Mouse (Mus musculus) midbrain, embryonic 10.5 days (tissue): ENCODE measurements around the gene Senp7. TPM values are rescaled to one million over a fixed set of nuclear protein-coding genes. Genes with fewer than 3 reads are reported as not detected.
"Not testable (repeated sequence)": the region's sequence is repeated elsewhere in the genome, so short reads cannot be mapped to it uniquely, and the experiment has no call there.

Experiments used
- DNase-seq: peaks from one replicate; pipeline ENCODE4 v3.0.0-alpha.2; 2017; ENCODE audit warnings: low spot score
- H3K27ac ChIP-seq: fragments of 300-500 bp; sonication (generic); replicated peaks from 2 replicates; pipeline ENCODE4 v1.5.1; 2016; ENCODE audit warnings: mild to moderate bottlenecking
- H3K27me3 ChIP-seq: fragments of 300-500 bp; sonication (generic); 2 replicates; pipeline ENCODE4 v1.6.1; 2016; ENCODE audit warnings: low read depth, mild to moderate bottlenecking; ENCODE audit not compliant: poor library complexity, severe bottlenecking
- H3K36me3 ChIP-seq: fragments of 300-500 bp; sonication (generic); 2 replicates; pipeline ENCODE4 v1.6.1; 2016; ENCODE audit warnings: mild to moderate bottlenecking, moderate library complexity
- H3K4me1 ChIP-seq: fragments of 300-500 bp; sonication (generic); 2 replicates; pipeline ENCODE4 v1.6.1; 2016
- H3K4me3 ChIP-seq: fragments of 300-500 bp; sonication (generic); 2 replicates; pipeline ENCODE4 v1.5.1; 2016; ENCODE audit warnings: mild to moderate bottlenecking, moderate library complexity
- H3K9me3 ChIP-seq: fragments of 300-500 bp; sonication (generic); replicated peaks from 2 replicates; pipeline ENCODE4 v1.6.1; 2016; ENCODE audit warnings: mild to moderate bottlenecking
- WGBS: fragments of 180-500 bp; shearing (Covaris S2); methylation state at CpG from one replicate; pipeline ENCODE4 v1.1.7; 2016; 5-methylcytosine and 5-hydroxymethylcytosine counted together
- polyA plus RNA-seq: library from polyadenylated mRNA; unstranded; fragments of >200 nt; fragmentation: Nextera tagmentation; extraction: Ambion mirVana; gene quantifications from 2 replicates; pipeline ENCODE4 v1.2.1, GENCODE M21; 2016

Senp7 gene
- polyA plus RNA-seq, 1 experiment from 2014 or later: 32.4 TPM

DNA sequence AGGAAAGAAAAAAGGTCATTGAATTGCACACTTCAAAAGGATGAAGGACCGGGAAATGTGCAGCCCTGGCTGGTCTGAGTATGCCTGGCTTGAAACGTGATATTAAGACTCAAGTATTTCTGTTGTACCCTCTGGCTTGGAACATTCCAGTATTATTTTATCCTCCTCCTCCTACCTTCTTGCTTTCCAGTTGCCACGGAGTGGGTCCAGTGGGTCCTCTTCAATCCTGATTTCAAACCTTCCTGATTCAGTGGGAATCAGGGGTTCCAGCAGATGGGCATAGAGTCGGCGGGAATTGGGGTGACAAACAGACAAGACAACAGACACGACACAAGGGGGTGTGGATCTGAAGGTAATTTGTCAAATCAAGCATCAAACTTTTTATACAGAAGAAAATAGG, 24.4 kb downstream of the Senp7 start:
- H3K9me3 ChIP-seq: no peaks in the 10 kb centered on the region
- 79% methylated on average over 6 of the region's 6 CpGs for WGBS
- peaks cover 17% of the 10 kb centered on the region for H3K4me1 ChIP-seq
- H3K27me3 ChIP-seq: no peaks in the 10 kb centered on the region
- H3K36me3 ChIP-seq: no peaks in the 10 kb centered on the region
- no peak for DNase-seq
- no peak overlapping the region for H3K4me3 ChIP-seq
- no peak overlapping the region for H3K27ac ChIP-seq

DNA sequence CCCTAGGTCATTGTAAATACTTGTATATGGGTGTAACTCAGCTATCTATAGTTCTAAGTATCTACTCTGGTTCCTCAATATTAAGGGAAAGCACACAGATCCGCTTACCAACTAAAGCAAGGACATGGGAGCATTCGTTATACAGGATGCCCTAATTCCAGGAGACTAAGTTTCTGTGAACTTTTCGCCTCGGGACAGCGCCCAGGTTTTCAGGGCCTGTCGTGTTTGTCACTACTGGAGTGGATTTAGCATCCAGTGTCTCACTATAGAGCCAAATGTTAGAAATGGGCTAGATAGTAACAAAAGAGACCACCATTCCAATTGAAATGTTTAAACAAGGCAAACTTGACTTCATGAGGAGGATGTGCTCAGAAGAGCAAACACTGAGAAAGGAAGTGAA, 25.0 kb downstream of the Senp7 start:
- H3K27ac ChIP-seq, H3K9me3 ChIP-seq, H3K27me3 ChIP-seq, H3K4me3 ChIP-seq, H3K36me3 ChIP-seq, DNase-seq: not testable (repeated sequence)
- peaks cover 17% of the 10 kb centered on the region for H3K4me1 ChIP-seq
- 89% methylated on average over 6 of the region's 6 CpGs for WGBS

DNA sequence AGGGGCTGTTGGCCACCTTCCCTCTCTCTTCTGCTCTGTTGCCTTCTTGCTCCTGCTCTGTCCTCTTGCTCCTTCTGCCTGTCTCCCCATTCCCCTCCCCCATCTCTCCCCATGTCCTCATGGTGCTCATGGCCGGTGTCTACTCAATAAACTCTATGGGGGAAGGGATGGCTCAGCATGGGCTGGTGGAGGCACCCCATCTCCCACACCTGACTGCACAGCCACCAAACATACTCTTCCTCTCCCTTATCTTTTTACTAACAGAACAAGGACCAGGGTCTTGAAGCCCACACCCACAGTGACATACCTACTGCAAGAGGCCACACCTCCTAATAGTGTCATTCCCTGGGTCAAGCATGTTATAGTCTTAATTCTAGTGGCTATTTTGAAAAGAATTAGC, 26.0 kb downstream of the Senp7 start:
- Histone ChIP-seq H3K4me3 (no peak overlapping the region), H3K27ac (no peak overlapping the region), H3K4me1 (peaks cover 17% of the 10 kb centered on the region), H3K27me3 (no peaks in the 10 kb centered on the region), H3K9me3 (no peaks in the 10 kb centered on the region), H3K36me3 (peaks cover 6% of the 10 kb centered on the region)
- DNase-seq: no peak
- WGBS: 80% methylated on average over 1 of the region's 1 CpGs

DNA sequence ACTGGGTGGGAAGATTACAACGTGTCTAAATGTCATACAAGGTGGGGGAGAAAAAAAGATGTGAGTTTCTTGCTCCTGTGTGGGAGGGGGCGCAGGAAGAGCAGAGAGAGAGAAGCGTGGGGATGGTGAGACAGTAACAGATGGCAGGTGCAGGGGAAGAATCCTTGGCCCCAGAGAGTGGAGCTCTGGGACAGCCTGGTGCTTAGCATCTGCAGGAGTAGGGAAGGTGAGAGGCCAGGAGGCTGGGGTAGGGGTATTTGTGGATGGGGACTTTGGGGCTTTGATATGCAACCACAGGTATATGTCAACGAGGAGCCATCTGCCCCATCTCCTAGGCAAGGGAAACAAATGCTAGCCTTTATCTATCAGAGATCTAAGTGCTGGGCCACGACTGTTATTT, 26.4 kb downstream of the Senp7 start:
- peak overlapping the region; percentile 95 for H3K27ac ChIP-seq
- peaks cover 17% of the 10 kb centered on the region for H3K4me1 ChIP-seq
- H3K4me3 ChIP-seq: no peak overlapping the region
- H3K36me3 ChIP-seq: peaks cover 6% of the 10 kb centered on the region
- H3K9me3 ChIP-seq: no peaks in the 10 kb centered on the region
- WGBS: 73% methylated on average over 5 of the region's 5 CpGs
- no peak for DNase-seq
- no peaks in the 10 kb centered on the region for H3K27me3 ChIP-seq

DNA sequence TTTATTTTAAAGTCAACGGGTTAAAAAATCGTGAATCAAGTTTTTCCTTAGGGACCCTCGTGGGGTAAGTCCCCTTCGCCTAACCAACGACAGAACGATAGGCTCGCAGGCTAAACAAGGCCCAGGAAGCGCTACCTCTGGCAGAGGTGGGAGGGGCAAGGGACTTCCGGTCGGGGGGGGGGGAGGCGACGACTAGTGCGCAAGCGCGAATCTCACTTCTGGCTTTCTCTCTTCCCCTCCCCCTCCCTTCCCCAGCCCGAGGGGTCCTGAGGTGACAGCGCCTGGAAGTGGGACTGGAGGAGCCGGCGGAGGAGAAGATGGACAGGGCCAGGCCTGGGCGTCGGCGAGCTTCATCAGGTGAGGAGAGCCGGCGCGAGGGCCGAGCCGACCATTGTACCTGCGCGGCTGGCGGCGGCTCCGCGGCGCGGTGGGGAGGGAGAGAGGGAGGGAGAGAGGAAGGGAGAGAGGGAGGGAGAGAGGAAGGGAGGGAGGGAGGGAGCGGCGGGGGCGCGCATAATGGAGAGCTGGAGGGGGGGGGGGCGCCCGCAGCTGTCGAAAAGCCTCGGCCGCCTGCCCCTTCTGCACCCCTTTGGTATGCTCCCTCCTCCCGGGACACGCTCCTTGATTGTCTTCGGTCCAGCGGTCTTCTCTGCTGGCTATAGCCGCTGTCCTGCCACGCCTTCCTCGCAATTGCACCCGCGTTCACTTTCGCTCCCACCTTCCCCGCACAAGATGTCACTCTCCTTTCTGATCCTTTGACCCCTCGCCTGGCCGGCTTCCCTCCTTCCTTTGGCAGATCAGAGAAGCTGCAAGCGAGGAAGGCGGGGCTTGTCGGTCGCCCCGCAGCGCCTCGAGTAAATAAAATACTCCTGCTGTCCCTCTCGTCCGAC, 27.3 kb downstream of the Senp7 start:
- Histone ChIP-seq H3K27ac (peak overlapping the region; percentile 95), H3K4me1 (peaks cover 17% of the 10 kb centered on the region), H3K4me3 (peak overlapping the region; percentile 82), H3K27me3 (no peaks in the 10 kb centered on the region), H3K9me3 (no peaks in the 10 kb centered on the region), H3K36me3 (peaks cover 6% of the 10 kb centered on the region)
- under 1% methylated on average over 49 of the region's 66 CpGs for WGBS
- peak; percentile 95 for DNase-seq

DNA sequence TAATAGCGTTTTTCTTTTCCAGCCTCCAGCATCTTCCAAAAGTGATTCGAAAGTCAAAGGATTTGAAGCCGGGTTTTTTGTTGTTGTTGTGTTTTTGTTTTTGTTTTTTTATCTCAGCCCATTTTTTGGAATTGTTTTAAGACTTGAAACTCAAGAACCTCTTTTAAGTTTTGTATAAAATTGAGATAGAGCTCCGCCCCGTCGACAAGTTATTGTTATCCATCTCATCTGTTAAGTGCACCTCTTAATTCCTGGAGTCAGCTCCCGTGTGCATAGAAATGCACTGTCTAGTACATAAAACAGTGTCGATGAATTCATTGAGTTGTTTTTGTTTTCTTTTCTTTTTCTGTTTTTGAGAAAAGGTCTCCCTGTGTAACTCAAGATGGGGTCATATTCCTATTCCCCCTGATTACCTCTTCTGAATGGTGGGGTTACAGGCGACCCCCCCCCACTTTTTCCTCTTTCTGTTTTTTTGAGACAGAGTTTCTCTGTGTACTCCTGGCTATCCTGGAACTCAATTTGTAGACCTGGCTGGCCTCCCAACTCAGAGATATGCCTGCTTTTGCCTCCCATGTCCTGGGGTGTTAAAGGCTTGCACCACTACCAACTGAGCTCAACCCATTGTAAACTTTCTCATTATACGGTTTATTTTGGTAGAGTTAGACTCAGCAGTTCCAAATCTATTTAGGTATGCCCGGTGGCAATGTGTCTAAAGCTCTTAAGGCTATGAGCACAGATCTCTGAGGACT, 28.2 kb downstream of the Senp7 start:
- no peaks in the 10 kb centered on the region for H3K9me3 ChIP-seq
- no peaks in the 10 kb centered on the region for H3K27me3 ChIP-seq
- peaks cover 6% of the 10 kb centered on the region for H3K36me3 ChIP-seq
- peak overlapping the region; percentile 95 for H3K27ac ChIP-seq
- no peak for DNase-seq
- H3K4me1 ChIP-seq: peaks cover 17% of the 10 kb centered on the region
- 12% methylated on average over 11 of the region's 11 CpGs for WGBS
- H3K4me3 ChIP-seq: peak overlapping the region; percentile 82

DNA sequence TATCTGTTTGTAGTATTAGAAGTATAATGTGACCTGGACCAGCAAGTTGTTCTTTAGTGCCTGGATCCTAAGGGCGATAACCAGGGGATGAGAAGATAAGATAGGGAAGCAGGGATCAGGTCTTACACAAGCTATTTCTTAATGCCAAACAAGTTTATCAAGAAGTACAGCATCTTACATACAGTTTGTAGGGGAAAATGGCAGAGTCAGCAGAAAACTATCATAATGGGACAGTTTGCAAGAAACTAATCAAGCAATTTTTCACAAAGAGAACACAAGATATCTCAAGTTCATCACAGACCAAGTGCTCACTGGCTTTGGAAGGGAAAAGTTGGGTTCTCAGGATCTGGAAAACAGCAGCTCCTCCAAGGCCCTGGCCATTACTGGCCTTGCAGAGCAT, 31.3 kb downstream of the Senp7 start:
- WGBS: 97% methylated on average over 1 of the region's 1 CpGs

DNA sequence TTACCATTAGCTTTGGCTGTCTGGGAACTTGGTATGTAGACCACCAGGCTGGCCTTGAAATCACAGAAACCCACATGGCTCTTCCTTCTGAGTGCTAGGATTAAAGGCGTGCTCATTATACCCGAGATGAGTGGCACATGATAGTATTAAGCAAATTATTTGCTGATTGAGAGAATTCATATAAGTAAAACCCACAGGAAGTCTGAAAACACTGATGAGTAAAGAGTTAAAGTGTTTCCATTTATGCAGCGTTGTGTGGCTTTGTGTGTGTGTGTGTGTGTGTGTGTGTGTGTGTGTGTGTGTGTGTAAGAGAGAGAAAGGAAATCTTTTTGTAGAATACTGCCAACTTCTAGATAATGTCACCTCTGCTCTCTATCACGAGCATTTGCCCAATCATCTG, 33.6 kb downstream of the Senp7 start:
- WGBS: 89% methylated on average over 4 of the region's 4 CpGs
- Histone ChIP-seq H3K4me3 (no peak overlapping the region), H3K36me3 (peaks cover 29% of the 10 kb centered on the region), H3K4me1 (peaks cover 3% of the 10 kb centered on the region), H3K27ac (no peak overlapping the region), H3K9me3 (no peaks in the 10 kb centered on the region), H3K27me3 (no peaks in the 10 kb centered on the region)
- DNase-seq: no peak

More for the DNA sequence above, 31.3 kb downstream of the Senp7 start:
- Histone ChIP-seq H3K27me3 (no peaks in the 10 kb centered on the region), H3K9me3 (no peaks in the 10 kb centered on the region), H3K4me1 (peaks cover 17% of the 10 kb centered on the region), H3K4me3 (no peak overlapping the region), H3K27ac (no peak overlapping the region), H3K36me3 (peaks cover 19% of the 10 kb centered on the region)
- DNase-seq: no peak

DNA sequence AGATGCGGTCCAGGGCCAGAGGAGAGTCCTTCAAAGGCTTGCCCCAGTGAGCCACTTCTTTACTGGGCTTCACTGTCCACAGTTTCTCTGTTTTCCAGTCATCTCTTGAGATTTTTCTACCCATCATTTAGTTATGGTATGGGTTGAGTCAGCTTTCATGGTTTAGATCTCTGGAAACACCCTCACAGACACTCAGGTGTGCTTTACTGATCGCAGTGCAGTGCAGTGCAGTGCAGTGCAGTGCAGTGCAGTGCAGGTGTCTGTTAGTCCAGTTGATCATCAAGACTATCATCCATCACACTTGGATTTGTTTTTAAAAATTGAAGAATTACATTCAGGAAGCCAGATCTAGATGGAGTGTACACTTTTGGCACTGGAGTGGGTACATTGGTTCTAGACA, 38.2 kb downstream of the Senp7 start:
- Histone ChIP-seq H3K27ac (no peak overlapping the region), H3K4me1 (no peaks in the 10 kb centered on the region), H3K36me3 (peaks cover 32% of the 10 kb centered on the region), H3K9me3 (no peaks in the 10 kb centered on the region), H3K27me3 (no peaks in the 10 kb centered on the region), H3K4me3 (no peak overlapping the region)
- 93% methylated on average over 2 of the region's 2 CpGs for WGBS
- DNase-seq: no peak

DNA sequence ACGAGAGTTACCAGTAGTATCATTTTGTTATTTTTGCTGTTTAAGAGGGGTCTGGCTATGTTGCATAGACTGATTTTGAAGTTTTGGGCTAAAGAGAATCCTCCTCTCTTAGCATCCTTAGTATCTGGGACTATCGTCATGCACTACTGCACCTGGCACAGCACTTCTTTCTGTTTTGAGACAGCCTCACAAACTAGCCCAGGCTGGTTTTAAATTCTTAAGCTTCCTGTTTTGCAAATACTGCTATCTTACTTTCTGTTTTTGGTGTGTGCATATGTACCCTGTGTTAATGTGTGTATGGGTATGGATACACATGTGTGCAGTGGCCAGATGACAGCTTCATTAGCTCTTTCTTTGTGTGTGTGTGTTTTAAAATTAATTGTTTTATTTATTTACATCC, 42.2 kb downstream of the Senp7 start:
- no peaks in the 10 kb centered on the region for H3K9me3 ChIP-seq
- no peaks in the 10 kb centered on the region for H3K4me1 ChIP-seq
- DNase-seq: no peak
- no peak overlapping the region for H3K27ac ChIP-seq
- H3K27me3 ChIP-seq: no peaks in the 10 kb centered on the region
- no peak overlapping the region for H3K4me3 ChIP-seq
- 94% methylated on average over 2 of the region's 2 CpGs for WGBS
- H3K36me3 ChIP-seq: peaks cover 30% of the 10 kb centered on the region

DNA sequence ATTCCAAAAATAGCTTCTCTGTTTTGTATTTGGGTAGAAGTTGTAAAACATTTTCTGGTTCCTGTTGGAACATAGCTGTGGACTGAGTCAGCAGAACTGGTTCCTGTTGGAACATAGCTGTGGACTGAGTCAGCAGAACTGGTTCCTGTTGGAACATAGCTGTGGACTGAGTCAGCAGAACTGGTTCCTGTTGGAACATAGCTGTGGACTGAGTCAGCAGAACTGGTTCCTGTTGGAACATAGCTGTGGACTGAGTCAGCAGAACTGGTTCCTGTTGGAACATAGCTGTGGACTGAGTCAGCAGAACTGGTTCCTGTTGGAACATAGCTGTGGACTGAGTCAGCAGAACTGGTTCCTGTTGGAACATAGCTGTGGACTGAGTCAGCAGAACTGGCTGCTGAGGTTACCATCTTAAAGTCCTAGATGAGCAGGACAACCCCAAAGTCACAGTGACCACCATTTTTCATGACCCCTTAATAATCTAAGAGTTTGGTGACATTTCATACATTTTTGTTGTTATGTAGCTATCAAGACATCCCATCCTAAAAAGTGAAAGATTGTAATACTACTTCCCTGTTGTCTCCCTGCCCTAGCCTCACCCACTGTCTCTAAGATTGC, 48.4 kb downstream of the Senp7 start:
- H3K36me3 ChIP-seq: peaks cover 58% of the 10 kb centered on the region
- H3K27me3 ChIP-seq, H3K4me3 ChIP-seq, DNase-seq, H3K9me3 ChIP-seq, H3K27ac ChIP-seq, H3K4me1 ChIP-seq: not testable (repeated sequence)

DNA sequence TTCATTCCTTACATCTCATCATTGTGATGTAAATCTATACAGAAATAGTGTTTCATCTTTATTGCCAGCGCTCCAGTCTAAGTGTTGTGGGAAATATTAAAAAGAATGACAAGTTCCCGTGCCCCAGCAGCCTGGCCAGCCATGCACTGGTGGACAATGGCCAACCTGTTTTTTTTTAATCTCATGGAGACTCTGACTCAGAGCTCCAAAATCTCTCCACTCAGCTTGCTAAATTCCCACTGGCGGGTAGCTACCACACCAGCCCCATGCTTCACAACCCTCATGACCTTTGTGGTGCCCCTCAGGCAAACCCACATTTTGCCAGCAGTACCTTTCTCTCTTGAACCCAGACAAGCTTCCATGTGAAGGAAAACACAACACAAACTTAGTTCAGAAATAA, 67.6 kb downstream of the Senp7 start:
- no peak for DNase-seq
- Histone ChIP-seq H3K4me1 (no peaks in the 10 kb centered on the region), H3K36me3 (peaks cover 54% of the 10 kb centered on the region), H3K9me3 (peaks cover 10% of the 10 kb centered on the region; the same call in 1 of the 2 replicates), H3K27ac (no peak overlapping the region), H3K4me3 (no peak overlapping the region), H3K27me3 (no peaks in the 10 kb centered on the region)
- 92% methylated on average over 3 of the region's 3 CpGs for WGBS

DNA sequence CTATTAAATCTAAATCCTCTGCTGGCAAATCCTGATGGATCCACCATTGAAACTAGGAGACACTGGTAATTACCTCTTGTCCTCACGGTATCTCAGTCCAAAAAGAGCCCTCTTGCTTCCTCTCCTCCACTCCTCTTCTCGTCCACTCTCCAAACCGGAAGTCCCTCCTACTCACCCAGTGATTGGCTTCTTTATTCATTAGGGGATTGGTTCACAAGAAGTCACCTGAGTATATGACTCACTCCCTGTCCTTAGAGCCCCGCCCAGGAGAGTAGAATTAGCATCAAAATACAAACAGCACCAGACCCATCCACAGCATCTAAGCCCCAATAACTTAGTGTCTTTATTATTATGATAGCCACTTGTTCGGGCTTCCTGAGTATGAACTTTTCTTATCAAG, 68.0 kb downstream of the Senp7 start:
- peaks cover 10% of the 10 kb centered on the region; the same call in 1 of the 2 replicates for H3K9me3 ChIP-seq
- H3K36me3 ChIP-seq: peaks cover 55% of the 10 kb centered on the region
- no peaks in the 10 kb centered on the region for H3K4me1 ChIP-seq
- H3K4me3 ChIP-seq: no peak overlapping the region
- WGBS: 87% methylated on average over 5 of the region's 5 CpGs
- no peak overlapping the region for H3K27ac ChIP-seq
- no peak for DNase-seq
- no peaks in the 10 kb centered on the region for H3K27me3 ChIP-seq
